In genomic region chr16:13781216-13781615, GRCm38 (mm10) we compare ENCODE assay signal across 8 mouse cellular contexts. TPM values are rescaled to one million over a fixed set of nuclear protein-coding genes. Genes with fewer than 3 reads are reported as not detected.
DNase-seq lines count a peak whose midpoint lies in the region; ATAC-seq and TF ChIP-seq lines count a peak whose summit lies in the region.

No protein-coding gene starts in this region.

- H3K27me3 ChIP-seq in kidney, embryonic 16.5 days (ENCODE audit: insufficient read depth, low read length): no peaks in the 10 kb centered on the region
- H3K27me3 ChIP-seq in myocyte (ENCODE audit: control insufficient read depth, insufficient read depth, insufficient read length): no peaks in the 10 kb centered on the region

- intact Hi-C loops in left cerebral cortex, postnatal 4 days (cut with DNase I): no loop called here

- TF ChIP-seq POLR2A in myocyte (IDR thresholded peaks at IDR 0.05; ENCODE audit: insufficient read length, low read depth): no peak

- peaks cover 14% of the 10 kb centered on the region for H3K4me1 ChIP-seq in kidney, embryonic 16.5 days (ENCODE audit: insufficient read depth, low read length)
- H3K4me1 ChIP-seq in brown adipose tissue, adult 24 weeks (ENCODE audit: control insufficient read depth, insufficient read depth, insufficient read length, low read length): peaks cover 5% of the 10 kb centered on the region; the same call in 1 of the 2 replicates

- DNase-seq in kidney, postnatal 10 days: no peak
- peak; percentile 26 for DNase-seq in induced T-regulatory cell, adult 2 months (ENCODE audit: low read depth)
- DNase-seq in layer of hippocampus, postnatal 14 days (ENCODE audit: low spot score in 2 of 2): no peak
- DNase-seq in cerebellum, adult 8-10 months: no peak
- no peak for DNase-seq in left cerebral cortex, postnatal 4 days

- ATAC-seq in kidney, embryonic 16.5 days (ENCODE audit: low FRiP score, low TSS enrichment): no peak

- H3K9ac ChIP-seq in kidney, embryonic 16.5 days (replicated peaks; ENCODE audit: low read length): peak overlapping the region; percentile 90

- H3K27ac ChIP-seq in kidney, embryonic 16.5 days (ENCODE audit: low read length): no peak overlapping the region
- H3K27ac ChIP-seq in brown adipose tissue, adult 24 weeks (replicated peaks; ENCODE audit: low read depth, low read length): no peak overlapping the region

- peak overlapping the region; percentile 18 for H3ac ChIP-seq in myocyte (ENCODE audit: control insufficient read depth, insufficient read length)

- peak overlapping the region; percentile 81 for H3K4me2 ChIP-seq in kidney, embryonic 16.5 days (replicated peaks; ENCODE audit: low read depth, low read length)
- H3K4me2 ChIP-seq in myocyte (ENCODE audit: low read depth): peak overlapping the region; percentile 74

- peaks cover 10% of the 10 kb centered on the region; the same call in 1 of the 2 replicates for H3K9me3 ChIP-seq in kidney, embryonic 16.5 days (ENCODE audit: low read length)

- peak overlapping the region; percentile 87 for H3K4me3 ChIP-seq in kidney, embryonic 16.5 days (ENCODE audit: low read length)
- 0 out of 2 replicates have a peak overlapping the region, but pooled peaks have one; percentile 24 for H3K4me3 ChIP-seq in brown adipose tissue, adult 24 weeks (ENCODE audit: insufficient read depth, low read depth, low read length)
- peak overlapping the region; percentile 78 for H3K4me3 ChIP-seq in myocyte

- peaks cover 20% of the 10 kb centered on the region for H3K36me3 ChIP-seq in kidney, embryonic 16.5 days (ENCODE audit: insufficient read depth, low read length)
- H3K36me3 ChIP-seq in myocyte (ENCODE audit: control insufficient read depth, insufficient read depth): peaks cover 8% of the 10 kb centered on the region

- peaks cover 17% of the 10 kb centered on the region for H3K79me2 ChIP-seq in myocyte (ENCODE audit: control insufficient read depth, insufficient read depth)

- WGBS in kidney, embryonic 16.5 days: 25% methylated on average over 8 of the region's 8 CpGs

TF ChIP-seq in myocyte, 11 proteins besides CTCF, POLR2A, EP300 and RAD21:
- TF ChIP-seq REST (IDR thresholded peaks at IDR 0.05; ENCODE audit: insufficient read depth, insufficient read length): no peak
- no peak for TF ChIP-seq CEBPB (IDR thresholded peaks at IDR 0.05; ENCODE audit: insufficient read depth, poor library complexity, severe bottlenecking)
- no peak for TF ChIP-seq MAX (IDR thresholded peaks at IDR 0.05; ENCODE audit: low read depth)
- no peak for TF ChIP-seq USF1 (IDR thresholded peaks at IDR 0.05; ENCODE audit: low read depth)
- TF ChIP-seq SRF (IDR thresholded peaks at IDR 0.05; ENCODE audit: control insufficient read depth, insufficient read length, low read depth): no peak
- TF ChIP-seq TCF3 (IDR thresholded peaks at IDR 0.05; ENCODE audit: insufficient read length, low read depth): no peak
- TF ChIP-seq E2F4 (IDR thresholded peaks at IDR 0.05; ENCODE audit: insufficient read depth): no peak

RNA-seq across cellular contexts. Expression of gene Rrn3, which starts 0.7 kb away (rescaled TPM):
- polyA plus RNA-seq in kidney, embryonic 16.5 days (2015; fragmentation: Nextera tagmentation; extraction: Ambion mirVana): 63.8 and 69.8 TPM in 2 replicates
- 18.9 and 21.4 TPM in 2 replicates for polyA plus RNA-seq in brown adipose tissue, adult 24 weeks (2012; ENCODE audit: insufficient read depth, insufficient read length, missing spikeins)
- polyA plus RNA-seq in myocyte (2012; fragmentation: generic; extraction: Trizol): 40.6 TPM
- 10 to 100 TPM; 43.5 to 47.5 TPM for total RNA-seq in layer of hippocampus, postnatal 14 days (2021)
- 10 to 100 TPM; 52.6 to 56.6 TPM for total RNA-seq in left cerebral cortex, postnatal 4 days (2021)

RNA-seq across cellular contexts. Expression of gene Ntan1, which starts 37.4 kb away (rescaled TPM):
- polyA plus RNA-seq in kidney, embryonic 16.5 days (2015; fragmentation: Nextera tagmentation; extraction: Ambion mirVana): 157 and 159 TPM in 2 replicates
- polyA plus RNA-seq in brown adipose tissue, adult 24 weeks (2012; ENCODE audit: insufficient read depth, insufficient read length, missing spikeins): 105 and 155 TPM in 2 replicates
- polyA plus RNA-seq in myocyte (2012; fragmentation: generic; extraction: Trizol): 28.8 TPM
- 10 to 100 TPM; 81.7 to 85.0 TPM for total RNA-seq in layer of hippocampus, postnatal 14 days (2021)
- total RNA-seq in left cerebral cortex, postnatal 4 days (2021): 100 to 1,000 TPM; 107 to 109 TPM

RNA-seq across cellular contexts. Expression of gene Pla2g10, which starts 50.4 kb away (rescaled TPM):
- polyA plus RNA-seq in kidney, embryonic 16.5 days (2015; fragmentation: Nextera tagmentation; extraction: Ambion mirVana): 0.35 TPM in 1 of 2 replicates, not detected in the other
- polyA plus RNA-seq in brown adipose tissue, adult 24 weeks (2012; ENCODE audit: insufficient read depth, insufficient read length, missing spikeins): not detected in 2 replicates
- not detected for polyA plus RNA-seq in myocyte (2012; fragmentation: generic; extraction: Trizol)
- not detected for total RNA-seq in layer of hippocampus, postnatal 14 days (2021)
- total RNA-seq in left cerebral cortex, postnatal 4 days (2021): not detected

Comparison
In these comparisons a context has a peak if more than half of its experiments do, and no peak if none do; other contexts are left out.
1. H3K4me3 ChIP-seq: peak in every context shown above with its lines; median percentile 87 in kidney, embryonic 16.5 days; 78 in myocyte; 24 in brown adipose tissue, adult 24 weeks.